ENCODE assay signal across 8 mouse cellular contexts in genomic region chr2:151994350-151995122, GRCm38 (mm10). TPM values are rescaled to one million over a fixed set of nuclear protein-coding genes. Genes with fewer than 3 reads are reported as not detected.
DNase-seq lines count a peak whose midpoint lies in the region; ATAC-seq and TF ChIP-seq lines count a peak whose summit lies in the region.

No protein-coding gene starts in this region.

- TF ChIP-seq CTCF in E14TG2a.4 (conservative IDR thresholded peaks at IDR 0.05; ENCODE audit: low read length): peak; percentile 57
- TF ChIP-seq CTCF in testis, adult 2 months (IDR thresholded peaks at IDR 0.05; ENCODE audit: control insufficient read depth, insufficient read depth, insufficient replicate concordance, low read depth, low read length): peak; percentile 85

- H3K4me1 ChIP-seq in E14TG2a.4 (replicated peaks; ENCODE audit: low read depth, low read length): peaks cover 83% of the 10 kb centered on the region
- H3K4me1 ChIP-seq in brown adipose tissue, adult 24 weeks (ENCODE audit: control insufficient read depth, insufficient read depth, insufficient read length, low read length): no peaks in the 10 kb centered on the region
- H3K4me1 ChIP-seq in forebrain, embryonic 12.5 days: peaks cover 17% of the 10 kb centered on the region
- H3K4me1 ChIP-seq in neural tube, embryonic 14.5 days (ENCODE audit: control insufficient read depth, insufficient read depth, low read length): peaks cover 4% of the 10 kb centered on the region; the same call in 1 of the 2 replicates
- peaks cover 10% of the 10 kb centered on the region for H3K4me1 ChIP-seq in testis, adult 2 months (ENCODE audit: control insufficient read depth, insufficient read depth, low read length)

- H3K4me2 ChIP-seq in forebrain, embryonic 12.5 days: peak overlapping the region; percentile 43
- H3K4me2 ChIP-seq in neural tube, embryonic 14.5 days (ENCODE audit: low read depth, low read length): peak overlapping the region; percentile 41

- no peaks in the 10 kb centered on the region for H3K9me3 ChIP-seq in E14TG2a.4 (ENCODE audit: low read length)
- no peaks in the 10 kb centered on the region for H3K9me3 ChIP-seq in forebrain, embryonic 12.5 days
- H3K9me3 ChIP-seq in neural tube, embryonic 14.5 days (ENCODE audit: control insufficient read depth, low read length): no peaks in the 10 kb centered on the region

- intact Hi-C loops in heart, postnatal 10 days (cut with DNase I): loop anchor here (1.0 to 10.0 kb wide), 4 partner anchors 53 to 250 kb away; partner anchors contain the start of gene Psmf1

- H3K9ac ChIP-seq in forebrain, embryonic 12.5 days: peak overlapping the region; percentile 33; the same call in 1 of the 2 replicates
- H3K9ac ChIP-seq in neural tube, embryonic 14.5 days (replicated peaks; ENCODE audit: low read depth, low read length): no peak overlapping the region

- WGBS in forebrain, embryonic 12.5 days: 5% methylated on average over 22 of the region's 22 CpGs
- WGBS in neural tube, embryonic 14.5 days: 4% methylated on average over 22 of the region's 22 CpGs

- DNase-seq in heart, postnatal 10 days: peak; percentile 85 to 91
- peak; percentile 89 to 90 for DNase-seq in kidney, postnatal 4 days
- peak; percentile 74 to 83 for DNase-seq in lung, adult 18-20 months

- peaks cover 35% of the 10 kb centered on the region for H3K27me3 ChIP-seq in E14TG2a.4 (ENCODE audit: insufficient read depth, low read length)
- H3K27me3 ChIP-seq in forebrain, embryonic 12.5 days: peaks cover 54% of the 10 kb centered on the region
- peaks cover 14% of the 10 kb centered on the region; the same call in 1 of the 2 replicates for H3K27me3 ChIP-seq in neural tube, embryonic 14.5 days (ENCODE audit: control insufficient read depth, insufficient read depth, low read length)
- H3K27me3 ChIP-seq in testis, adult 2 months (ENCODE audit: control insufficient read depth, insufficient read depth, low read length): no peaks in the 10 kb centered on the region

- no peak overlapping the region for H3K27ac ChIP-seq in brown adipose tissue, adult 24 weeks (replicated peaks; ENCODE audit: low read depth, low read length)
- H3K27ac ChIP-seq in forebrain, embryonic 12.5 days: no peak overlapping the region
- no peak overlapping the region for H3K27ac ChIP-seq in neural tube, embryonic 14.5 days (ENCODE audit: low read depth, low read length)
- H3K27ac ChIP-seq in testis, adult 2 months (ENCODE audit: control insufficient read depth, insufficient read depth, low read depth, low read length): no peak overlapping the region

- no peak for TF ChIP-seq POLR2A in testis, adult 2 months (IDR thresholded peaks at IDR 0.05; ENCODE audit: control insufficient read depth, low read depth, low read length)

- no peaks in the 10 kb centered on the region for H3K36me3 ChIP-seq in E14TG2a.4 (ENCODE audit: insufficient read depth, low read length)
- H3K36me3 ChIP-seq in forebrain, embryonic 12.5 days (replicated peaks): no peaks in the 10 kb centered on the region
- H3K36me3 ChIP-seq in neural tube, embryonic 14.5 days (ENCODE audit: control insufficient read depth, insufficient read depth, low read length): no peaks in the 10 kb centered on the region
- no peaks in the 10 kb centered on the region for H3K36me3 ChIP-seq in testis, adult 2 months (ENCODE audit: control insufficient read depth, insufficient read depth, low read length)

- no peak overlapping the region for H3K4me3 ChIP-seq in E14TG2a.4 (replicated peaks; ENCODE audit: low read length)
- 0 out of 2 replicates have a peak overlapping the region, but pooled peaks have one; percentile 19 for H3K4me3 ChIP-seq in brown adipose tissue, adult 24 weeks (ENCODE audit: insufficient read depth, low read depth, low read length)
- H3K4me3 ChIP-seq in forebrain, embryonic 12.5 days (replicated peaks): no peak overlapping the region
- H3K4me3 ChIP-seq in neural tube, embryonic 14.5 days (ENCODE audit: low read depth, low read length): no peak overlapping the region
- H3K4me3 ChIP-seq in testis, adult 2 months (ENCODE audit: control insufficient read depth, low read depth, low read length): no peak overlapping the region

- ATAC-seq in forebrain, embryonic 12.5 days (ENCODE audit: low FRiP score): 0 out of 2 replicates have a peak, but pooled peaks have one; percentile 25
- ATAC-seq in neural tube, embryonic 14.5 days (ENCODE audit: low read depth): peak; percentile 42

RNA-seq across cellular contexts. Expression of gene Slc52a3, which starts 1.8 kb away (rescaled TPM):
- 0.42 TPM in 1 of 2 replicates, not detected in the other for polyA plus RNA-seq in brown adipose tissue, adult 24 weeks (2012; ENCODE audit: insufficient read depth, insufficient read length, missing spikeins)
- polyA plus RNA-seq in forebrain, embryonic 12.5 days (2016; fragmentation: Nextera tagmentation; extraction: Ambion mirVana): 0.54 and 0.78 TPM in 2 replicates
- 1 to 10 TPM; 2.1 to 2.6 TPM for total RNA-seq in heart, postnatal 10 days (2021)
- polyA plus RNA-seq in neural tube, embryonic 14.5 days (2014; fragmentation: Nextera tagmentation; extraction: Ambion mirVana): 0.60 and 1.2 TPM in 2 replicates
- 37.6 and 52.4 TPM in 2 replicates for polyA plus RNA-seq in testis, adult 2 months (2012; rRNA removed)

RNA-seq across cellular contexts. Expression of gene Fam110a, which starts 14.5 kb away (rescaled TPM):
- 1.7 and 2.6 TPM in 2 replicates for polyA plus RNA-seq in brown adipose tissue, adult 24 weeks (2012; ENCODE audit: insufficient read depth, insufficient read length, missing spikeins)
- polyA plus RNA-seq in forebrain, embryonic 12.5 days (2016; fragmentation: Nextera tagmentation; extraction: Ambion mirVana): 90.2 and 96.2 TPM in 2 replicates
- total RNA-seq in heart, postnatal 10 days (2021): 1 to 10 TPM; 5.7 to 7.3 TPM
- polyA plus RNA-seq in neural tube, embryonic 14.5 days (2014; fragmentation: Nextera tagmentation; extraction: Ambion mirVana): 36.3 and 36.6 TPM in 2 replicates
- polyA plus RNA-seq in testis, adult 2 months (2012; rRNA removed): 175 and 190 TPM in 2 replicates

Comparison
In these comparisons a context has a peak if more than half of its experiments do, and no peak if none do; other contexts are left out.
1. RNA of gene Slc52a3, which starts 1.8 kb away (polyA plus RNA-seq): 37.6 to 52.4 TPM in testis, adult 2 months; 0.60 to 1.2 TPM in neural tube, embryonic 14.5 days, 0.54 to 0.78 TPM in forebrain, embryonic 12.5 days and 0.42 TPM in brown adipose tissue, adult 24 weeks; every median in the first group is over 10 times any median in the second.
2. RNA of gene Fam110a, which starts 14.5 kb away (polyA plus RNA-seq): 175 to 190 TPM in testis, adult 2 months, 90.2 to 96.2 TPM in forebrain, embryonic 12.5 days and 36.3 to 36.6 TPM in neural tube, embryonic 14.5 days; 1.7 to 2.6 TPM in brown adipose tissue, adult 24 weeks; every median in the first group is over 10 times any median in the second.
3. Peak in every context shown above with its lines, with median percentiles within 50 percentile points of each other: DNase-seq.